Mouse (Mus musculus): ENCODE data around the gene Pnmt.

- TF ChIP-seq CTCF (IDR thresholded peaks at IDR 0.05; ENCODE audit: low read depth, low read length) = no peak
- TF ChIP-seq GATA1 (IDR thresholded peaks at IDR 0.05; ENCODE audit: borderline replicate concordance, low read length) = no peak
Measured at GRCm38 (mm10) chr11:98341174-98341573, 45.1 kb upstream of the Pnmt start.

Measured in G1E (cell line).